Mouse (Mus musculus) embryonic stem cell, embryonic (primary cell): ENCODE measurements around the gene Ubr2.

Experiments used
- CTCF ChIA-PET, 4 experiments: fragments of 300-600 bp in 2 of 4; fragments of 350-600 bp in 2 of 4; sonication (Branson Sonifier 250); formaldehyde crosslinking; loops; one replicate each; lab custom pipeline; 2022; ENCODE audit warnings: inconsistent platforms in 2 of 4; lab: Charles Lee
- POLR2A ChIA-PET, 4 experiments: fragments of 300-600 bp in 2 of 4; fragments of 350-600 bp in 2 of 4; sonication (Branson Sonifier 250); formaldehyde crosslinking; loops; one replicate each; lab custom pipeline; 2022; ENCODE audit warnings: antibody characterized with exemption in 4 of 4, inconsistent platforms in 1 of 4; lab: Charles Lee

Ubr2 gene

DNA sequence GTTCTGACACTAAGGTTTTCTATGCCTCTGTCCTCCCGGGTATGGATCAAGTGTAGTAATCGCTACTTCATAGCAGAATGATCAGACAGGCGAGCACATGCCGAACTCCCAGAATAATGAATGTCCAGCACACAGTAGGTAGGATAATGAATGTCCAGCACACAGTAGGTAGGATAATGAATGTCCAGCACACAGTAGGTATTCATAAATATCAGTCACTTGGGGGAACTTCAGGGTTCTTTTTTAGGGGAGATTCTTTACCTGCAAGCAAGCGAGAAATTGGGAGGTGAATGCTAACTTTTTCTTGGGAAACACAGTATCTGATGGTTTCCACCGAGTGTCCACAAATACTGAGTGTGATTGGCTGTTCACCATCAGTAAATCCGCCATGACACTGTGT is 37.8 kb downstream of the Ubr2 start:
- CTCF ChIA-PET, result interaction anchor here in 1 of 4 experiments (0.6 to 0.9 kb wide), 2 partner anchors 14 to 39 kb away, joined by 3 read pairs; no protein-coding TSS in a partner anchor
- POLR2A ChIA-PET, result interaction anchor here in 1 of 4 experiments (0.6 to 1.2 kb wide), 3 partner anchors 32 to 168 kb away, joined by 3 to 5 read pairs (median 3); no protein-coding TSS in a partner anchor

DNA sequence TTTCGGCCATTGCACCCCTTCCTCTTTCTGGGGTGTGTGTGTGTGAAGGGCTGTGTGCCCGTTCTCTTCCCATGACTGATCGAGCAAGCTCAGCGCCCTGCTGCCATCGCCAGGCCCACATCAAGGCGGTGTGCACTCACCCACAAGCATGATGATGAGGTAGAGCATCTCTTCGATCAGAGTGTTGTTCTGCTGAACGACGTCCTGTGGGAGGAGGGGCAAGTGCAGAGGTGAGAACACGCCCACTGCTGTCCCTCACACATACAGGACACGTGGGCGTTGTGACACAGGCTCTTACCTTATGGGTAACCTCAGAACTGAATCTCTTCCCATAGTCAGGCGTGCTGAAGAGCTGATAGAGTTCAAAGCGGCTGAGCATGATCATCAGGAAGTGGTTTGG is 43.5 kb downstream of the Ubr2 start:
- POLR2A ChIA-PET, result interaction anchor here in 2 of 4 experiments (0.9 to 1.9 kb wide), 2 partner anchors 26 to 77 kb away, joined by 3 to 7 read pairs; partner anchors contain the start of gene Tbcc (in 1 of the 2)
- CTCF ChIA-PET, result interaction anchor here in 3 of 4 experiments (0.6 to 1.3 kb wide), 5 partner anchors 8 to 782 kb away, joined by 3 to 4 read pairs (median 3); no protein-coding TSS in a partner anchor

DNA sequence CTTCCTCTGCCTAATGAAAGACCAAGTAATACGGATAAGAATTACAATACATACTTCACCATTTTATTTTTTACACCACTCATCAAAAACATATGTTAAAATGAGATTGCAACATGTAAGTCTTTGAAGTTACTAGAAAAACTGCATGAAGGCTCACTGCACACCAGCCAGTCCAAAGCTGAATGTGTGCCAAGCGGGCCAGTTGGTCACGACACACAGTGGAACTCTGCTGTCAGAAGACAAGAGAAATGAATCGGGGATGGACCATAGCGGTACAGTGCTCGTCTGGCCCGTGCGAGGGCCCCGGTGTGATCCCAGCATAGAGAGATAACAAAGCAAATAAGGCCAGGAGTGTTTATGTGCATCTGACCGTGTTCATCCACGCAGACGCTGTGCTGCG is 47.2 kb downstream of the Ubr2 start:
- POLR2A ChIA-PET, result interaction anchor here in 2 of 4 experiments (1.0 to 1.5 kb wide), 3 partner anchors 12 to 20 kb away, joined by 3 to 4 read pairs (median 4); no protein-coding TSS in a partner anchor

DNA sequence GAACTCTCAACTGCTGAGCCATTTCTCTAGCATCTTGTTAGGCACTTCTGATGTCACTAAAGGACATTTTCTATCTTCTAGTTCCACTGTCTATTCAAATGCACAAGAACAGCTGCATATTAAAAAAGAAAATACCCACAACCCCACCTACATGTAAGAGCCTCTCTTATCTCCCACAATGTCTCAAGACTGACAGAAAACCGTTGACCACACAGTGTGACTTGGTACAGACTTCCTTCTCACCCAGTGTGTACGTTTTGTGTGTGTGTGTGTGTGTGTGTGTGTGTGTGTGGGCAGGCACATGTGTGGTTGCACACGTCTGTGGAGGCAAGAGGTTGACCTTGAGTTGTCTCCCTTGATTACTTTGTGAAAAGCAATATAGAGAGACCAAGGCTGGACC is 48.2 kb downstream of the Ubr2 start:
- ChIA-PET POLR2A (interaction anchor here in 1 of 4 experiments (1.1 kb wide), 1 partner anchor 19 kb away, joined by 3 read pairs; no protein-coding TSS in a partner anchor), CTCF (no interaction called here)

More for the DNA sequence above, 47.2 kb downstream of the Ubr2 start:
- CTCF ChIA-PET, result interaction anchor here in 2 of 4 experiments (0.6 to 1.0 kb wide), 2 partner anchors 12 to 236 kb away, joined by 3 to 4 read pairs; no protein-coding TSS in a partner anchor

DNA sequence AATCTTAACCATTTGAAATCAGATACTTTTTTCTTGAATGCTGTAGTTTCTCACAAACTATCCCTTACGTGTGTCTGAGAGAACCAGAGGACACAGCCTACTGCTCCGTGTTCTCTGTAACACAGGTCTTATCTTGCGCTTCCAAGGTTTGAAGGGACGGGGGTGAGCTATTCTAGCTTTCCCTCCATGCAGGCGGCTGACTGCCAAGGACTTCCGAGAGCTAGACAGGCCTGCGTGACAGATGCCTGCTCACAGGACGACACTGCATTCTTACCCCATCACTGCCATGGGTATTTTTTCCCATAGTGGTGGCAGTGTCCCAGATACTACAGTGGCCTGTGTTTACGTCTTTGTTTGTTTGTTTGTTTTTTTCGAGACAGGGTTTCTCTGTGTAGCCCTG is 50.1 kb downstream of the Ubr2 start:
- POLR2A ChIA-PET, result interaction anchor here in 2 of 4 experiments (0.6 to 3.1 kb wide), 3 partner anchors 9 to 111 kb away, joined by 3 to 10 read pairs (median 4); no protein-coding TSS in a partner anchor
- CTCF ChIA-PET, result interaction anchor here in 1 of 4 experiments (1.3 kb wide), 1 partner anchor 26 kb away, joined by 4 read pairs; no protein-coding TSS in a partner anchor

DNA sequence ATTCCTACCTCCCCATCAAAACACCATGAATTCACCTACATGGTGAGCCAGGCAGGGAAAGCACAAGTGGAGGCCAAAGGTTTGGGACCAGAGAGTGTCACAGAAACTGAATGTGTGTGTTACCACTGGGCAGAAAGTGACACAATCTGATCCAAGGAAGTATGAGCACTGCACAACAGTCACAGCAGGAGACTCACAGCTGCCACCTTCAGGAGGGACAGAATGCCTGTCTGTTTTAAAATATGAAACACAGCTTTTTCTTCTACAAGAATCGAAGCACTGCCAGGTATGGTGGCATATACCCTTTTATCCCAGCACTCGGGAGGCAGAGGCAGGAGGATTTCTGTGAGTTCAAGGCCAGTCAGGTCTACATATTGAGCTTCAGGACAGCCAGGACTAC is 52.3 kb downstream of the Ubr2 start:
- CTCF ChIA-PET, result interaction anchor here in 3 of 4 experiments (0.6 to 2.2 kb wide), 10 partner anchors 14 to 237 kb away, joined by 3 to 11 read pairs (median 4); no protein-coding TSS in a partner anchor
- POLR2A ChIA-PET, result interaction anchor here in 1 of 4 experiments (0.8 to 3.1 kb wide), 3 partner anchors 11 to 17 kb away, joined by 3 to 10 read pairs (median 5); no protein-coding TSS in a partner anchor

DNA sequence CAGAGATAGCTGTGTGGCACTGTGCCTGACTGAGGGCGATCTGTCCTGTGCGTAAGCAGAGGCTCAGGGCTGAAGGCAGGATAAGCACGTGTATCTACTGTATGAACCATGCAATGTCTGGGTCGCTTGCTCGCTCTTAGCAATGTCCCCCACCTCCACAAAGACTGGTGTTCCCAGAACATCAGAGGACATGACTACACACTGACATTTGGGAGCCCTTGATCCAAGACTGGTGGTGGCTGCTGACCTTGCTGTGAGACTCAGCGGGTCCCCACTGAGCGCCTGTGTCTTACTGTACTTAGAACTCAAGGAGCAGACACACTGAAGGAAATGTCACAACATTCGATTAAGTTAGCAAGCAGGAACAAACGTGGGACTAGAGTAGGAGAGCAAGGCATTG is 64.1 kb downstream of the Ubr2 start:
- ChIA-PET POLR2A (no interaction called here), CTCF (interaction anchor here in 1 of 4 experiments (2.1 kb wide), 1 partner anchor 13 kb away, joined by 5 read pairs; no protein-coding TSS in a partner anchor)

DNA sequence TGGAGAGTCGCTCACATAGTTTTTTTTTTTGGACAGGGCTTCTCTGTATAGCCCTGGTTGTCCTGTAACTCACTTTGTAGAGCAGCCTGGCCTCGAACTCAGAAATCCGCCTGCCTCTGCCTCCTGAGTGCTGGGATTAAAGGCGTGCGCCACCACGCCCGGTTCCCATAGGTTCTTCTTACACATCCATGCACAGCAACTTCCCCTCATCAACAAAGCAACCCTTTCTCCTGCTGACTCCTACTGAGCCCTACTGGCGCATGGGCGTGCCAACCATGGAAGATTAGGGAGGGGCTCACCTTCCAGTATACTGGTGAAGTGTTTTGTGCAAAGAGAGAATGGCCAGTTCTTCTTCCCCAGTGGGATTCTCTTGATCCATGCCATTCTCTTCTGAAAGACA is 67.9 kb downstream of the Ubr2 start:
- POLR2A ChIA-PET, result interaction anchor here (0.6 to 1.6 kb wide), 5 partner anchors 9 to 170 kb away, joined by 3 to 4 read pairs (median 3); partner anchors contain the start of gene 2310039H08Rik (in 1 of the 4)

DNA sequence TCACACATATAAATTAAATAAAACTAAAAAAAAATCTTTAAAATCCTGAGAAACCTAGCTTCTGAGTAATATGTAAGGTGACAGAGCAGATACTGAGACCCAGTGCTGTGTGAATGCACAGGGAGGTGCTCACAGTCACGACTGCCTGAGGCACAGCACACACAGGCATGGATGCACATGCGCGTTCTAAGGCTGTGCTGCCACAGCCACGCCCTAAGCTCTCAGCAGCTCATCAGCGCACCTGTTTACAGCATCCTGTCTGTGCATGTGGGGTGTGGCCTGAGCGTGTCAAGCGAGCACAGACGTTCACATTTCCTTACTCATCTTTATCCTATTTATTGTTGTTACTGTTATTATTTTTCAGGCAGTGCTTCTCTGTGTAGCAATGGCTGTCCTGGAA is 69.9 kb downstream of the Ubr2 start:
- CTCF ChIA-PET, result interaction anchor here in 1 of 4 experiments (0.6 to 1.5 kb wide), 6 partner anchors 11 to 804 kb away, joined by 3 to 9 read pairs (median 4); no protein-coding TSS in a partner anchor
- POLR2A ChIA-PET, result interaction anchor here (0.6 to 1.9 kb wide), 20 partner anchors 8 to 1876 kb away, joined by 3 to 10 read pairs (median 4); partner anchors contain the start of genes Tbcc (in 2 of the 4) and Ppp2r5d (in 1 of the 4)

More for the DNA sequence above, 67.9 kb downstream of the Ubr2 start:
- CTCF ChIA-PET, result interaction anchor here in 2 of 4 experiments (1.8 to 2.1 kb wide), 2 partner anchors 9 kb away, joined by 6 to 9 read pairs; no protein-coding TSS in a partner anchor

DNA sequence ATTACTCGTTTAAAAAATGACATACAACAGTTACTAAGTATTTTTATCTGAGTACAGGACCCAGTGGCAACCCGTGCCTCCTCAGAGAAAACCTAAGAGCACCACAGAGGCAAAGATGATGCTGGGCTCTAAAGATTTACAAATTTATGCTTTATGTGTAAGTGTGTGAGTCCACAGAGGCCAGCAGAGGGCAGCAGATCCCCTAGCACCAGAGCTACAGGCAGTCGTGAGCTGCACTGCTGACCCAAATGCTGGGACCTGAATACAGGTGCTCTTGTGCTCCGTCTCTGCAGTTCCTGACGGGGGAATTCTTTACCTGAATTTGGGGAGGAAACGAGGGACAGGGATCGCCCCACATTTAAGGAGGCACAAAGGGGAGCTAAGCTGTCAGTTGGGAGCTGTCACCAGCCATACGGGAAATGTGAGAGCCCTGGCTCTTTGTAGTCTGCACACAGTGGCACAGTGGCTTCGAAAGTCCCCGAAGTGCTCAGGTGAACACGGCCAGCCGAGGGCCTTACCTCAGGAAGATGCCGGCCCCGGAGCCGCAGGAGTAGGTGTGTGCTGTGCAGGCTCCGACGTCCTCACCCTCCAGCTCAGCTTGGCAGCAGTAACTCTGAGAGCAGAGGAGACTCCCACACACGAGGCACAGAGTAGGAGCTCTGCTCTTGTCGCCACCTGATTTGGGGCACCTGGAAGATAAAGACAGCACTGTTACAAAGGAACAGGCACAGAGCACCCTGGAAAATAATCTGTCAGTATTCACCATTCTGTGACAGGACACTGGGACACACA is 76.6 kb downstream of the Ubr2 start:
- POLR2A ChIA-PET, result interaction anchor here (0.6 to 1.6 kb wide), 9 partner anchors 10 to 664 kb away, joined by 3 to 6 read pairs (median 3); no protein-coding TSS in a partner anchor
- CTCF ChIA-PET, result interaction anchor here (0.5 to 2.3 kb wide), 52 partner anchors 9 to 1364 kb away, joined by 3 to 13 read pairs (median 4); partner anchors contain the start of genes Tbcc (in 2 of the 4), Klhdc3 (in 1 of the 4) and Prph2 (in 1 of the 4)

DNA sequence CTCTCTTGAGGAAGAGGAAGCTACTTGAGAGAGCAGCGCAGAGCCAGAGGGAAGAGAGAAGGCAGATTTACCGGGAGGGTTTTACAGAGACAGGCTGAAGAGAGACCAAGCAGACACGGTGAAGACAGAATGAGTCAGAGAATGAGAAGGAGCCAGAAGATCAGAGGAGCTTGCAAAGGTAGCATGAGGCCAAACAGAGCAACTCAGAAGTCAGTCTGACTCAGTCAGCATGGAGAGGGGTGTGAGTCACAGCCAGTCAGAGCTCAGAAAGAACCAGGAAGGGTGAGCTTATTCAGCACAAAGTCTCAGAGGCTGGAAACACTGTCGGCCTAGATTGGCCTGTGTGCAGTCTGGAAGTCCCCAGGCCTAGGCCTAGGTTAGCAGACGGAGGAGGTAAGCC is 77.4 kb downstream of the Ubr2 start:
- ChIA-PET CTCF (interaction anchor here (0.6 to 2.3 kb wide), 32 partner anchors 9 to 549 kb away, joined by 3 to 13 read pairs (median 4); partner anchors contain the start of gene Tbcc (in 1 of the 4)), POLR2A (interaction anchor here in 2 of 4 experiments (0.7 to 1.6 kb wide), 5 partner anchors 8 to 63 kb away, joined by 3 to 6 read pairs (median 4); partner anchors contain the start of gene Tbcc (in 1 of the 2))

DNA sequence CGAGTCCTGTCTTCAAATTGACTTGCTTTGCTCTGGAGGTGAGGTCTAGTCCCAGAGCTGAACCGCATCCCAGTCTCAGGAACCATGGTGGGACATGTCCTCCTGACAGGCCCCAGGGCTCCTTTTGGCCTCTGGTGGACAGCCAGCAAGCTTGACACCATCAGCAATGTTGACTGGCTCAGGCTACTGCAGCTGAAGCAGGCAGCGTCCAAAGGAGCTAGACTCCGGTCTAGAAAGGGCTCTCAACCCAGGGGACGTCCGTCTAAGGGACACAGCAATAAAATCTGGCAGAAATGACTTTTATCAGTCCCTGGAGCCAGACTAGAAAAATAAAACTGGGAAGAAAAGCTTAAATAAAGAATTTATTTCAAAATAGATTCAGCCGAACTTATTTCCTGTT is 80.5 kb downstream of the Ubr2 start:
- ChIA-PET CTCF (interaction anchor here (0.6 to 1.7 kb wide), 8 partner anchors 10 to 186 kb away, joined by 3 to 9 read pairs (median 3); no protein-coding TSS in a partner anchor), POLR2A (interaction anchor here in 3 of 4 experiments (0.5 to 2.4 kb wide), 17 partner anchors 9 to 247 kb away, joined by 3 to 10 read pairs (median 4); partner anchors contain the start of genes Prph2 (in 2 of the 3), 2310039H08Rik (in 1 of the 3), Cnpy3 (in 1 of the 3) and Tbcc (in 1 of the 3))

DNA sequence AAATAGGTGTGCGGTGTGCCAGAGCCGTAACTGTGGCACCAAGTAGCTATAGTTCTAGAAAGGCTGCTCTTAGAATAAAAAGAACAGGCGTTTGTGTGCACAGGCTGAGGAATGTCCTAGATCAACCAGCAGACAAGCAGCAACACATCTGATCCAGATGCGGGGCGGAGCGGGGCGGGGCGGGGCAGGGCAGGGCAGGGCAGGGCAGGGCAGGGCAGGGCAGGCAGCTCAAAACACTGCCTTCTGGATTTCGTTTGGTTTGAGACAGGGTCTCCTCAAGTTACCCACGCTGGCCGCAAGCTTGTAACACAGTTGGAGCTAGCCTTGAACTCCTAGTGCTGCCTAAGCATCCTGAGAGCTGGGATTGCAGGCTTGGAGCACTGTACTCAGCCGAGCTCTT is 81.1 kb downstream of the Ubr2 start:
- CTCF ChIA-PET, result interaction anchor here (0.5 to 1.7 kb wide), 10 partner anchors 11 to 1023 kb away, joined by 3 to 12 read pairs (median 3); no protein-coding TSS in a partner anchor

DNA sequence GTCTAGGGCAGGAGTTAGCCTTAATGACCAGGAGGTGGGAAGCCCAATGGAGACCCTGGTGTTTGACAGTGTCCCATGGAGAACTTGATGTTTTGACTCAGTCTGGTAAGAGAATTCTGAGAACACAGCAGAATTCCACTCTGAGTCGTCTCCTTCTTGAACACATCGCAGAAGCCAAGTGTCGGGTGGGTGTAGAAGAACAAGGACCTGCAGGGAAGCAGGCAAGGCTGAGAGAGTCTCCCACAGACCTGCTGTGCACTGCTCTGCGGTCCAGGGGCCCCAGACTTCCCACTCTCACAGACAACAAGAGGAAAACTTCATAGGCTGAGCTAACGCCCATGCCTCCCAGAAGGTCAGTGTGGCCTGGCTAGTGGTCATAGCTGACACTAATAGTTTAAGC is 82.6 kb downstream of the Ubr2 start:
- POLR2A ChIA-PET, result interaction anchor here in 2 of 4 experiments (0.6 to 1.6 kb wide), 6 partner anchors 10 to 283 kb away, joined by 3 to 5 read pairs (median 4); partner anchors contain the start of genes Prph2 (in 1 of the 2) and Tbcc (in 1 of the 2)
- CTCF ChIA-PET, result interaction anchor here in 1 of 4 experiments (1.7 kb wide), 1 partner anchor 48 kb away, joined by 3 read pairs; no protein-coding TSS in a partner anchor

More for the DNA sequence above, 81.1 kb downstream of the Ubr2 start:
- POLR2A ChIA-PET, result interaction anchor here in 2 of 4 experiments (0.5 to 2.4 kb wide), 20 partner anchors 8 to 1156 kb away, joined by 3 to 10 read pairs (median 4); partner anchors contain the start of genes Prph2 (in 2 of the 2), Cnpy3 (in 1 of the 2) and Tbcc (in 1 of the 2)

DNA sequence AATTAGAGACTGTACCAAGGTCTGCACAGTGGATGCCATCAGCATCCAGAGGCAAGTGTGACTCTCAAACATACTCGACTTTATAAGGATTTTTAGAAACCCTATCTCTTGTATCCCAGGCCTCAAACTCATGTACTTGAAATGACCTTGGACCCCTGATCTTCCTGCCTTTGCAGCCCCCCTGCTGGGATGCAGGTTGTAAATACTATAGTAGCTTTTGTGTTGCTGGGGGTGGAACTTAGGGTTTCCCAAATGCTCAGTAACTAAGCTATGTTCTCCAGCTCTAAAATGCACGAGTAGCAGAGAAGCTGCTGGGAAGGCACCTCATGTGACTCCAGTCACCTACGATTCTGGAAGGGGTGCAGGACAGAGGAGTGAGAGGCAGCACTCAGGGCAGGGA is 83.4 kb downstream of the Ubr2 start:
- POLR2A ChIA-PET, result interaction anchor here in 3 of 4 experiments (0.6 to 2.4 kb wide), 7 partner anchors 11 to 1575 kb away, joined by 3 to 9 read pairs (median 5); no protein-coding TSS in a partner anchor

DNA sequence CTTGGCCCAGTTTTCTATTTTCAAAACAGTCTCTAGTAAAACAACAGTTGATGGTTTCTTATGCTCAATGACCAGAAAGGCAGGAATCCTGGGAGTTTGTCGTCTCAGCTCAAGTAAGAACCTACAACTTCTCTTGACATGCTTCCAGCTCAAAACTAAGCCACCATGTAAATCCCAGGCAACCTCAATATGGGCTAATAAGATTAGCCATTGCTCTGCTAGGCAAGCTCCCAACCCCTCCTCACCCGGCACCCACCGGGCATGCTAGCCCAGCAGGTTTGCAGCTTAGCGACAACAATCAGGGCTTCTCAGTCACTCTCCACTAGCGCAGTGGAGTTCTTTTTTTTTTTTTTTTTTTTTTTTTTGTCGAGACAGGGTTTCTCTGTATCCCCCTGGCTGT is 84.2 kb downstream of the Ubr2 start:
- POLR2A ChIA-PET, result interaction anchor here in 3 of 4 experiments (0.6 to 2.4 kb wide), 11 partner anchors 12 to 211 kb away, joined by 3 to 9 read pairs (median 3); partner anchors contain the start of gene Tbcc (in 1 of the 3)
- CTCF ChIA-PET, result interaction anchor here (0.5 to 1.7 kb wide), 10 partner anchors 15 to 1427 kb away, joined by 3 to 6 read pairs (median 4); partner anchors contain the start of gene Ptk7 (in 1 of the 4)

More for the DNA sequence above, 83.4 kb downstream of the Ubr2 start:
- CTCF ChIA-PET, result interaction anchor here in 2 of 4 experiments (0.6 to 1.7 kb wide), 5 partner anchors 18 to 643 kb away, joined by 3 to 6 read pairs (median 3); partner anchors contain the start of gene Ptk7 (in 1 of the 2)
